Mouse (Mus musculus) megakaryocyte, embryonic 14.5 days (primary cell): ENCODE measurements around the gene Hnf1a.

Experiments
- FLI1 ChIP-seq: IDR thresholded peaks from 2 replicates; pipeline ENCODE4 v1.6.1; 2012; ENCODE audit warnings: low read length, inconsistent platforms, mixed read lengths
- GATA1 ChIP-seq: IDR thresholded peaks from 3 replicates; pipeline ENCODE4 v1.6.1; 2012; ENCODE audit warnings: mixed read lengths, low read length, inconsistent platforms, borderline replicate concordance

DNA sequence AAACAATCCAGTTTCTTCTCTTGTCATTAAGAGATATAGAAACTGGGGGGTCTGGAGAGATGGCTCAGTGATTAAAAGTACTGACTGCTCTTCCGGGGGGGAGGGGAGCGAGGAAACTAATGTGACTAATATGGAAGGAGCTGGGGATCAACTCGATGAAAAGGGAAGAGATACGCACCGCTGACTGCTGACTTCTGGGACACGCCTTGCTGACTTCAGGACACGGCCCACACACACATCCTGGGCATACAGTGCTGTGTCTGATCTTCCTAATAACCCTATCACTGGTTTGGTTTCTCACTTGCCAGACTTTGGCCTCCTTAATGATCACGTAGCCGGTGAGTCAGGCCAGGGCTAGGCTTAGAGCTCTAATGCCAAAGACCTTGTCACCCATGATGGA is 44.1 kb downstream of the Hnf1a start:
- TF ChIP-seq GATA1 (no peak), FLI1 (no peak)
